Mouse (Mus musculus): Measurements from ENCODE around the gene Mecp2. TPM values are rescaled to one million over a fixed set of nuclear protein-coding genes. Genes with fewer than 3 reads are reported as not detected.

The Mecp2 gene
- polyA plus RNA-seq, 1 experiment from 2014 or later: 12.8 TPM

DNA sequence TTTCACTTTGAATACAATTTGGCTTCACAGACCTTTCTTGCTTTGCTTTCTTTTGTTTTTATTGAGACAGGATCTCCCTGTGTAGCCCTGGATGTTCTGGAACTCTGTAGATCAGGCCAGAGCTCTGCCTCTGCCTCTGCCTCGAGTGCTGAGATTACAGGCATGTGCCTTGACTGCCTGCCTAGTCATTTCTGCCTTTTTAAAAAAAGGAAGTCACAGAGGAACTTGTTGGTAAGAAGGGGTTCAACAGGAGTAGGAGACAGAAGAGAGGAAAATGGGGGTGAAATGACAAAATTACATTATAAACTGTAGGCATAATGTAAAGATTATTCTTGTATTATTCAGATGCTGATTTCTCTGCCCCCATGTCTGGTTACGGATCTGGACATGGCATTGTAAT, 131.5 kb downstream of the Mecp2 start:
- no peaks in the 10 kb centered on the region for H3K36me3 ChIP-seq
- H3K27me3 ChIP-seq: no peaks in the 10 kb centered on the region
- no peaks in the 10 kb centered on the region for H3K4me1 ChIP-seq
- no peak overlapping the region for H3K4me3 ChIP-seq
- no peak for ATAC-seq (ENCODE audit: low FRiP score, low read depth)
- H3K4me2 ChIP-seq (replicated peaks): no peak overlapping the region
- WGBS: 63% methylated on average over 2 of the region's 2 CpGs
- H3K27ac ChIP-seq: no peak overlapping the region
- H3K9ac ChIP-seq: no peak overlapping the region
- no peaks in the 10 kb centered on the region for H3K9me3 ChIP-seq

DNA sequence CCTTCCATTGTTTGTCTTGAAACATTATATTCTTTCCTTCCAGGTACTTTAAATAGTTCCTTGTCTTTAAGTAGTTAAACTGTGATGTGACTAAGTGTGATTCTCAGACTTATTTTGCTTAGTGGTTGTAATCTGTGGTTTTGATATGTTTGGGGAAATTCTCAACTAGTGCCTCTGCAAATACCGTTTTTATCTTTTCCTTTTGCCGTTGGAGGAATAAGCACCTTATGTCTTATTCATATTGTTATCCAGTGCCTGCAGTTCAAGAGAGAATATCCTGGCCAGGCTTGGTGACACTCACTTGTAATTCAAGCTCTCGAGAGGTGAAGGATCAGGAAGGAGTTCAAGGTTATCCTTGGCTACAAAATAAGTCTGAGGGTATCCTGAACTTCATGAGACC, 134.1 kb downstream of the Mecp2 start:
- H3K4me1 ChIP-seq: no peaks in the 10 kb centered on the region

DNA sequence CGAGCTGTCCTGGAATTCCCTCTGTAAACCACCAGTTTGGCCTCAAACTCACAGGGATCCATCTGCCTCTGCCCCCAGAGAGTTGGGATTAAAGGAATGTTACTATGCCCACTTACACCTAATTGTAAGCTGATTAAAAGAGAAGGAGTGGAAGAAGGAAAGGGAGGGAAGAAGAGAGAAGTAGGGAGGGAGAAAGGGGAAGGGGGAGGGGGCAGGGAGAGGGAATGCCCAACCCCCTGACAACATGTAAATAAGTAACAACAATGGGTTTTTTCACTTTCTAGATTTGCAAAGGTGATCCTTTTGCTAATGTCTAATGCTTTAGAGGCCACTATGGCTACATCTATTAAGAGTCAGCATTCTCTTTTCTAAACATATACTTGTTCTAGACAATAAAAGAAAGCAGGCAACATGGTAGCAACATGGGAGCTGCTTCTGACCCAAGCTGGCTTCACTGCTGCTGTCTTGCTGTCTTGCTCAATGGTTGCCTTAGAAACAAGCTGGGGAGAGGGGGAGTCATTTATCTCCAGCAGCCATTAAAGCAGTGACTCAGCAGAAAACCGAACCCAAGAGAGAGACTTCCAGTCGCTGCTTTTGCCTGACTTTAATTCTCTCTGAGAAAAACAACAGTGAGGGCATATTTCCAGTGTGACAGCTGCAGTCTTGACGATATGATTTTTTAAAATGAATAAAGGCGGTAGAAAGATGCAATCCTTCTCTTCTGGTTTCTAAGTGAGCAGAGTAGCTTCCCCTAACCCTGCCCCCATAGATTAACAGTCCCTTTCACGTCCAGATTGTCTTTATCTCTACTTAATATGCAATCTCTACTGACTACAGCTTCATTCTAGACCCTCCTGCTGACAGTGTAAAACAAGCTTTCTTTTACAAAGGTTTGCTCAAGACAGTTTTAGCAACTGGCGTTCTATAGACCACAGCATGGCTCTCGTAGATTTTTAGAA, 136.0 kb downstream of the Mecp2 start:
- Histone ChIP-seq H3K27ac (no peak overlapping the region), H3K4me2 (replicated peaks) (no peak overlapping the region), H3K4me1 (no peaks in the 10 kb centered on the region), H3K4me3 (no peak overlapping the region), H3K9me3 (no peaks in the 10 kb centered on the region), H3K9ac (no peak overlapping the region), H3K36me3 (no peaks in the 10 kb centered on the region), H3K27me3 (no peaks in the 10 kb centered on the region)
- ATAC-seq (ENCODE audit: low FRiP score, low read depth): no peak
- WGBS: 30% methylated on average over 8 of the region's 8 CpGs

More for the DNA sequence above, 134.1 kb downstream of the Mecp2 start:
- Histone ChIP-seq H3K27me3 (no peaks in the 10 kb centered on the region), H3K27ac (no peak overlapping the region), H3K4me2 (replicated peaks) (no peak overlapping the region), H3K9ac (no peak overlapping the region), H3K36me3 (no peaks in the 10 kb centered on the region), H3K9me3 (no peaks in the 10 kb centered on the region), H3K4me3 (no peak overlapping the region)
- WGBS: 79% methylated on average over 3 of the region's 3 CpGs
- ATAC-seq (ENCODE audit: low FRiP score, low read depth): no peak

DNA sequence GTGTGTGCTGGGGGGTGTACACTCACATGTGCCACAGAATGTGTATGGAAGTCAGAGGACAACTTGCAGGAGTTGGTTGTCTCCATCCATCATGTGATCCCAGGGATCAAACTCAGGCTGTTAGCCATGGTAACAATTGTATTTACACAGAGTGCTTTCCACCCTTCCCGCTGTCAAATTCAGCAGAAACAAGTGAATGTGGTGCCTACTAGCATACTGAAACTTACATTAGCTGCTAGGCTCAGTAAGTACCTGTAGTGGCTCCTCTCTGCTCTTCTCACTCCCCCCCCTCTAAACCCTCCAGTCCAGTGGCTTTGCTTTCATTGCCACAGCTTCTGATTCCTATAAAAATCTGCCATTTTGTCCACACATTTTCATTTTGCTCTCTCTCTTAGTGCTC, 157.4 kb downstream of the Mecp2 start:
- Histone ChIP-seq H3K4me1 (no peaks in the 10 kb centered on the region), H3K9ac (no peak overlapping the region), H3K4me3 (no peak overlapping the region), H3K9me3 (no peaks in the 10 kb centered on the region), H3K27me3 (no peaks in the 10 kb centered on the region), H3K27ac (no peak overlapping the region), H3K4me2 (replicated peaks) (no peak overlapping the region), H3K36me3 (no peaks in the 10 kb centered on the region)
- ATAC-seq (ENCODE audit: low FRiP score, low read depth): no peak
- 75% methylated on average over 1 of the region's 1 CpGs for WGBS

MicroRNAs within 50 kb of the gene (microRNA counts, 519-probe panel; counts per million panel counts)
- not detected for microRNA mmu-miR-718

Small RNA genes lying within 50 kb of the gene (microRNA-seq; reads per million reads assigned to microRNA genes)
- 0.87 reads per million for gene Mir5132
- gene Mir718: not detected

Other genes starting within 250 kb of the Mecp2 start
- gene Avpr2, start 243.3 kb downstream of the Mecp2 start, polyA plus RNA-seq (2015; fragmentation: Nextera tagmentation; extraction: Ambion mirVana): 0.05 and 0.13 TPM in 2 replicates
- gene L1cam, start 239.3 kb downstream of the Mecp2 start, polyA plus RNA-seq (2015; fragmentation: Nextera tagmentation; extraction: Ambion mirVana): 2.0 and 2.6 TPM in 2 replicates
- 3.0 and 3.9 TPM in 2 replicates for gene Arhgap4, start 213.5 kb downstream of the Mecp2 start, polyA plus RNA-seq (2015; fragmentation: Nextera tagmentation; extraction: Ambion mirVana)
- gene Naa10, start 213.4 kb downstream of the Mecp2 start, polyA plus RNA-seq (2015; fragmentation: Nextera tagmentation; extraction: Ambion mirVana): 138 and 139 TPM in 2 replicates
- gene Renbp, start 204.5 kb downstream of the Mecp2 start, polyA plus RNA-seq (2015; fragmentation: Nextera tagmentation; extraction: Ambion mirVana): 29.7 and 32.3 TPM in 2 replicates
- 62.0 and 64.6 TPM in 2 replicates for gene Hcfc1, start 169.0 kb downstream of the Mecp2 start, polyA plus RNA-seq (2015; fragmentation: Nextera tagmentation; extraction: Ambion mirVana)
- 54.3 and 60.5 TPM in 2 replicates for gene Irak1, start 111.4 kb downstream of the Mecp2 start, polyA plus RNA-seq (2015; fragmentation: Nextera tagmentation; extraction: Ambion mirVana)
- gene Opn1mw, start 7.9 kb downstream of the Mecp2 start, polyA plus RNA-seq (2015; fragmentation: Nextera tagmentation; extraction: Ambion mirVana): not detected in 2 replicates
- not detected in 2 replicates for gene Tex28, start 32.5 kb upstream of the Mecp2 start, polyA plus RNA-seq (2015; fragmentation: Nextera tagmentation; extraction: Ambion mirVana)
- 0.05 TPM in 1 of 2 replicates, not detected in the other for gene Tktl1, start 41.9 kb upstream of the Mecp2 start, polyA plus RNA-seq (2015; fragmentation: Nextera tagmentation; extraction: Ambion mirVana)
- 275 and 314 TPM in 2 replicates for gene Flna, start 114.5 kb upstream of the Mecp2 start, polyA plus RNA-seq (2015; fragmentation: Nextera tagmentation; extraction: Ambion mirVana)
- 26.7 and 27.8 TPM in 2 replicates for gene Emd, start 119.3 kb upstream of the Mecp2 start, polyA plus RNA-seq (2015; fragmentation: Nextera tagmentation; extraction: Ambion mirVana)
- gene Rpl10, start 135.4 kb upstream of the Mecp2 start, polyA plus RNA-seq (2015; fragmentation: Nextera tagmentation; extraction: Ambion mirVana): 828 and 885 TPM in 2 replicates
- gene Taz, start 146.5 kb upstream of the Mecp2 start, polyA plus RNA-seq (2015; fragmentation: Nextera tagmentation; extraction: Ambion mirVana): 91.0 and 92.2 TPM in 2 replicates
- 11.7 and 12.0 TPM in 2 replicates for gene Dnase1l1, start 147.0 kb upstream of the Mecp2 start, polyA plus RNA-seq (2015; fragmentation: Nextera tagmentation; extraction: Ambion mirVana)
- gene Atp6ap1, start 161.7 kb upstream of the Mecp2 start, polyA plus RNA-seq (2015; fragmentation: Nextera tagmentation; extraction: Ambion mirVana): 127 and 128 TPM in 2 replicates
- 247 and 260 TPM in 2 replicates for gene Gdi1, start 169.6 kb upstream of the Mecp2 start, polyA plus RNA-seq (2015; fragmentation: Nextera tagmentation; extraction: Ambion mirVana)
- gene Fam50a, start 177.7 kb upstream of the Mecp2 start, polyA plus RNA-seq (2015; fragmentation: Nextera tagmentation; extraction: Ambion mirVana): 73.5 and 76.5 TPM in 2 replicates
- gene Plxna3, start 193.7 kb upstream of the Mecp2 start, polyA plus RNA-seq (2015; fragmentation: Nextera tagmentation; extraction: Ambion mirVana): 21.2 and 25.3 TPM in 2 replicates
- gene Lage3, start 218.3 kb upstream of the Mecp2 start, polyA plus RNA-seq (2015; fragmentation: Nextera tagmentation; extraction: Ambion mirVana): 114 and 115 TPM in 2 replicates
- gene Ubl4a, start 237.9 kb upstream of the Mecp2 start, polyA plus RNA-seq (2015; fragmentation: Nextera tagmentation; extraction: Ambion mirVana): 62.2 and 68.2 TPM in 2 replicates
- gene Slc10a3, start 238.0 kb upstream of the Mecp2 start, polyA plus RNA-seq (2015; fragmentation: Nextera tagmentation; extraction: Ambion mirVana): 19.6 and 21.3 TPM in 2 replicates